Mouse (Mus musculus) 3134 (cell line): ENCODE results near the gene Errfi1.

Source experiments
- DNase-seq: peaks from one replicate; pipeline ENCODE4 v3.0.0-alpha.2; 2011; ENCODE audit warnings: low spot score; ENCODE audit not compliant: insufficient read length; ENCODE audit errors: extremely low read depth

Gene Errfi1

GRCm38 (mm10) chr4:150843181-150843580 is 10.5 kb upstream of the Errfi1 start:
- peak; percentile 27 for DNase-seq

- DNase-seq, result no peak
Observed at GRCm38 (mm10) chr4:150846316-150846715, 7.4 kb upstream of the Errfi1 start.

- no peak for DNase-seq
Observed at GRCm38 (mm10) chr4:150849964-150850363, 3.8 kb upstream of the Errfi1 start.

- no peak for DNase-seq
Observed at GRCm38 (mm10) chr4:150850893-150851292, 2.8 kb upstream of the Errfi1 start.

GRCm38 (mm10) chr4:150852045-150852444 is 1.7 kb upstream of the Errfi1 start:
- no peak for DNase-seq

GRCm38 (mm10) chr4:150852479-150852878 is 1.2 kb upstream of the Errfi1 start:
- DNase-seq, result no peak

- peak; percentile 93 for DNase-seq
Observed at GRCm38 (mm10) chr4:150854839-150855246, 1.1 kb downstream of the Errfi1 start.

- DNase-seq, result no peak
Observed at GRCm38 (mm10) chr4:150855346-150855745, 1.6 kb downstream of the Errfi1 start.

GRCm38 (mm10) chr4:150860526-150860925 is 6.8 kb downstream of the Errfi1 start:
- DNase-seq, result no peak

- DNase-seq, result no peak
Observed at GRCm38 (mm10) chr4:150861161-150861560, 7.4 kb downstream of the Errfi1 start.

- DNase-seq, result no peak
Observed at GRCm38 (mm10) chr4:150862626-150863375, 9.1 kb downstream of the Errfi1 start.

- DNase-seq, result no peak
Observed at GRCm38 (mm10) chr4:150865371-150865770, 11.7 kb downstream of the Errfi1 start.

- DNase-seq, result no peak
Observed at GRCm38 (mm10) chr4:150866069-150866468, 12.3 kb downstream of the Errfi1 start.

GRCm38 (mm10) chr4:150866494-150866893 is 12.8 kb downstream of the Errfi1 start:
- DNase-seq, result no peak

- no peak for DNase-seq
Observed at GRCm38 (mm10) chr4:150868161-150868560, 14.4 kb downstream of the Errfi1 start.

GRCm38 (mm10) chr4:150868859-150869258 is 15.1 kb downstream of the Errfi1 start:
- DNase-seq, result no peak

GRCm38 (mm10) chr4:150869276-150870197 is 15.8 kb downstream of the Errfi1 start:
- no peak for DNase-seq

GRCm38 (mm10) chr4:150870963-150871391 is 17.3 kb downstream of the Errfi1 start:
- no peak for DNase-seq

- peak; percentile 56 for DNase-seq
Observed at GRCm38 (mm10) chr4:150871392-150872138, 17.8 kb downstream of the Errfi1 start.

GRCm38 (mm10) chr4:150872139-150872651 is 18.5 kb downstream of the Errfi1 start:
- peak; percentile 25 for DNase-seq

GRCm38 (mm10) chr4:150872681-150873080 is 19.0 kb downstream of the Errfi1 start:
- no peak for DNase-seq
